Mouse (Mus musculus): Measurements from ENCODE around the gene Il3ra.

The Il3ra gene

DNA sequence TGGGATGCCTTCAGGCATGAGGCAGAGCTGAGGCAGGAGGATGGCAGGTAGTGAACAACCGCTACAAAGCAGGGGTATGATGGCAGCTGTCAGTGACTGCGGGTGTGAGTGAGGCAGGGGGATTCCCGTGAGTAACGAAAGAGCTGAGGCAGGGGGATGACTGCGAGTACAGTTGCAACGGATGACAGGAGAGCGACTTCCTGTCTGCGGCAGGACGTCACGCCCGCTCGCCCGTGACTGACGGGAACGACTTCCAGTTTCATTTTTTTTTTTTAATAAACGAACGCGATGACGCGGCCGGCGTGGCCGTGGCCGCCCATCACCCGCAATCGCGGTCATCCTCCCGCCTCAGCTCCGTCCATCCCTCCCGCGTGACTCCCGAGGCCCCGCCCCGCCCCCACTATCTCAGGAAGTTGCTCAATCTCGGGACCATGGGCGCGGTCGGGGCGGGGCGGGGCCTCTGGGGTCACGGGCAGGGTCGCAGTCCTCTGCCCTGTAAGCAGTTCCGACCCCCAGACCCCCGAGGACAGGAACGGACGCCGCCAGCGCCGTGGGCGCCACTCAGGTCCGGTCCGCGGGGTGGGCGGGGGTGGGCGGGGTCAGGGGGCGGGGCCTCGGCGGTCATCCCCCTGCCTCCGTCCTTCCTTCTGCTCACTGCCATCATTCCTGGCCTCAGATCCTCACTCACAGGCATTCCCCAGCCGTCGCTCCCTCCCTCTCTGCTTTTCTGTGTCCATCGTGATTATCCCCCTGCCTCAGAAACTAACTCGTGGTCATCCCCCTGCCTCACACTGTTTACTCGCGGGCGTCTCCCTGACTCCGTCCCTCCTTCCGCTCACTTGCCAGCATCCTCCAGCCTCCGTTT, at the start of gene Il3ra:
Gene Il3ra, plus strand, starts transcription at position 328 of the 865 bp plus-strand sequence.
- no peak for DNase-seq (ENCODE audit: low read depth, low spot score)

DNA sequence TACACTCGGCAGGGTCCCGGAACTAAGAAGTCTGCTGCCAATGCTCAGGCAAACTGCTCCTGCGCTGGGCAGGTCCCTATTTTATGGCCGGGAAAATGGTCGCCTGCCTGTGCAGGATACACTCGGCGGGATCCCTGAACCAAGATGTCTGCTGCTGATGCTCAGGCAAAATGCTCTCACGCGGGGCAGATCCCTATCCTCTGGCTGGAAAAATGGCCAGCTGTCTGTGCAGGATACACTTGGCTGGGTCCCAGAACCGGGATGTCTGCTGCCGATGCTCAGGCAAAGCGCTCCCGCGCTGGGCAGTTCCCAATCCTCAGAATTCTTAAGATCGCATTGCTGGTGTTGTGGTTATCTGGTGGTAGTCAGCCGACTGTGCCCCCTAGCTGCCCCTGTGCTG, 37.1 kb upstream of the Il3ra start:
- no peak for DNase-seq (ENCODE audit: low read depth, low spot score)

DNA sequence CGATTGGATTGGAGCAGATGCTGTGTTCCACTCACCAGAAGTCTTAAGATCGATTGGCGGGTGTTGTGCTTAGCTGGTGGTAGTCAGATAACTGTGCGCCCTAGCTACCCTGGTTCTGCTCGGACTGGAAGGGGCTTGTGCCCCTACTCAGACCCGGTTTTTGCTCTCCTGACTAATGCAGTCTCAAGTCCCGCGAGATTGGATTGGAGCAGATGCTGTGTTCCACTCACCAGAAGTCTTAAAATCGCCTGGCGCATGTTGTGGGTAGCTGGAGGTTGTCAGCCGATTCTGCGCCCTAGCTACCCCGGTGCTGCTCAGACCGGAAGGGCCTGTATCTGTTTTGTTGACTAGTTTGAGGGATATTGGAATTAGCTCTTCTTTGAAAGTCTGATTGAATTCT, 36.7 kb upstream of the Il3ra start:
- no peak for DNase-seq (ENCODE audit: low read depth, low spot score)

DNA sequence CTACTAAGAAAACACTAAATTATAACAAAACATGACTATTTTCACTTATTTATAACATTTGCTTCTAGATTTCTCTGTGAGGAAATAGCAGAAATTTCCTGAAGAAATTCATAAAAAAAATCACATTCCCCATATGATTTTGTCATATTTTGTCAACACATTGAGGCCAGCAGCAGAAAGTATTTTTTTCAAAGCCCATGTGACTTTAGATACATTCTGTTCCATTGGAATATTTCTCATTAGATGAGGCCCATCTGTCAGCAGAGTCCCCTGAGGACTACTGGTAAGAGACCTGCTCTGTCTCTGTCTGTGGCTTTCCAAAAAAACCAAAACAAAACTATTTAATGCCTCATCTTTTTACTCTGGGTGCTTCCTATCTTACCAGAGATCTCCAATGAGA, 23.5 kb upstream of the Il3ra start, which contains the start of gene Olfr31:
Gene Olfr31, plus strand, starts transcription at position 301 of the 400 bp plus-strand sequence.
- no peak for DNase-seq (ENCODE audit: low read depth, low spot score)

DNA sequence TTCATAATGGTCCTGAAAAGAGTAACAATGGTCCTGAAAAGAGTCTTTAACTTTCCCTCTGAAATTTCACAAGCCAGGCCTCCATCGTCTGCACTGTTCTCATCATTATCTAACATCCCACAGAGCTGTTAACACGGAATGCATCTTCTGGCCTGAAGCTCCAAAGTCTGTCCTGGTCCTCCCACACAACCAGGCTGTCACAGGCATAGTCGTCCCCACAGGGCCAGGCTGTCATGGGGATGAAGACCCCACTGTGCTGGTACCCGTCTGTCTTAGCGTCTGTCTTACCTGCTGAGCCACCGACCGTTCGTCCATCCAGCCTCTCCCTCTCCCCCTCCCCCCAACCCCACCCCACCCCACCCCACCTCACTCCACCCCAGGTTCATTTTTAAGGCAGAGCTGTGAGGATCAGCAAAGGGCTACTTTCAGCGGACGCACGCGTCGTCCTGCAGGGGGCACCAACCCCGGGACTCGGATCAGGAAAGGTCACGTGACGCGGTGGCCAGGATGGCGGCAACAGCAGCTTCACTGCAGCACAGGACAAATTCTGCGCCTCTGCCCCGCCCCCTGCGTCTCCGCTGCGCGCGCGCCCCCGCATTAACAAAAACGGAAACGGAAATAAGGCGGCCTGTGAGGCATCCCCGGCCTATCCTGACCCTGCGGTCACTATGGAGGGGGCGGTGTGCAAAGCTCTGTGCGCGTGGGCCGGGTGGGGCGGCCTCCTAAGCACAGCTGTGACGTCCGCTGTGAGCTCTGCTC, 783 bp upstream of the Il3ra start:
- DNase-seq (ENCODE audit: low read depth, low spot score), result peak; percentile 88

DNA sequence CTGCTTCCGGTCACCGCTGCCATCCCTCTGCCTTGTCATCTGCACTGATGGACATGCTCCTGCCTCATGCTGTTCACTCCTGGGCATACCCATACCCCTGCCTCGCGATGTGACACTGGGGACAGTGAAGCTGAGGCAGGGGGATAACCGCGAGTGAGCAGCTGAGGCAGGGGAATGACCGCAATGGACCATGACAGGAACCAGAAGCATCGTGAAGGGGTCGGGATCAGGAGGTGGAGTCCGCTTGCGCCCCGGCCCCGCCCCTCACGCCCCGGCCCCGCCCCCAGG, 682 bp downstream of the Il3ra start:
- no peak for DNase-seq (ENCODE audit: low read depth, low spot score)

DNA sequence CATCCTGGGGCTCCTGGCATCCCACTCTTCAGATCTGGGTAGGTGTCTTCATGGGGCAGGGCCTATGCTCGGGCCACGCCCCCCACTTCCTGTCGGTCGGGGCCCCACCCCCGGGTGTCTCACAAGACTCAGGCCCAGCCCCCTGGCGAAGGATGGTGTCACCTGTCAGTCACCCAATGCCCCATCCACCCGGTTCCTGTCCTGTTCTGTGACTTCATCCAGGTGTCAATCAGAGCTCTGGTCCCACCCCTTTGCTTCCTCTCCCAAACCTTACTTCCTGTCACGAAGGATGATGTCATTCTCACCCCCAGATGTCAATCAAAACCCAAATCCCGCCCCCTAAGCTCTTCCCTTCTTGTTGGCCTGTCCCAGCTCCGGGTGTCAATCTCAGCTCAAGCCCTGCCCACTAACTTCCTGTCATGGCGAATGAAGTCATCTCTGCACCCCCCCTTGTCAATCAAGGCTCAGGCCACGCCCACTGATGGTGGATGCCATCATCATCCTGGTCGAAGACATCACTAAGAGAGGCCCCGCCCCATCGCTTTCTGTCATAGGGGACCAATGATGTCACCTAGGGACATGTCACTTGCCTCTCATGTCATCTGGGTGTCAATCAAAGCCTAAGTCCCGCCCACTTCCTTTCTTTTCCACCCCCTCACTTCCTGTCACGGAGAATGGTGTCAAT, 1.2 kb downstream of the Il3ra start:
- no peak for DNase-seq (ENCODE audit: low read depth, low spot score)

DNA sequence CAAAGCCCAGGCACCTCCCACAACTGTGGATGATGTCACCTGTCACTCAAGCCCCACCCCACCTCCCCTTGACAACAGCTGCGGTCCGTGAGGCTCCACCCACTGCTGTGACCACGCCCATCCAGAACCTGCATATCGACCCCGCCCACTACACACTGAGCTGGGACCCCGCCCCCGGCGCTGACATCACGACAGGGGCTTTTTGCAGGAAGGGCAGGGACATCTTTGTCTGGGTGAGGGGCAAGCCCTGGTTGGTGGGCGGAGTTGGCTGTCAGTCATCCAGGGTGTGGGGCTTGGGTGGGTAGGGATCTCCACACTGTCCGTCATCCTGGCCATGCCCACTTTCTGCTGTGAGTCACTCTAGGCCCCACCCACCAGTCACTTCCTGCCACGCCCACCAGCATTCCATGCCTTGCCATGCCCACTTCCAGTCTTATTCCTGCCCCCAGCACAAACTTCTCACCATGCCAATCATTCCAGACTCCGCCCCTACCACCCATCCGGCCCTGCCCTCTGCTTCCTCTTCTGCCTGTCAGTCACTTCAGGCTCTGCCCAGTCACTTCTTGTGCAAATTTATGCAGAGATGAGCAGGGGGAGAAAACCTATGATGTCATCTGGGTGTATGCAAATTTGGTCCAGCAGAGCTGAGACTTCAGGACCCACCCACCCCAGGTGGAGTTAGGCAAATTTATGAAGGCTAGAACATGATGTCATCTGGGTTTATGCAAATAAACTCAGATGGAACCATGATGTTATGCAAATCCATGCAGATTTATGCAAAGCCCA, 2.0 kb downstream of the Il3ra start:
- no peak for DNase-seq (ENCODE audit: low read depth, low spot score)

DNA sequence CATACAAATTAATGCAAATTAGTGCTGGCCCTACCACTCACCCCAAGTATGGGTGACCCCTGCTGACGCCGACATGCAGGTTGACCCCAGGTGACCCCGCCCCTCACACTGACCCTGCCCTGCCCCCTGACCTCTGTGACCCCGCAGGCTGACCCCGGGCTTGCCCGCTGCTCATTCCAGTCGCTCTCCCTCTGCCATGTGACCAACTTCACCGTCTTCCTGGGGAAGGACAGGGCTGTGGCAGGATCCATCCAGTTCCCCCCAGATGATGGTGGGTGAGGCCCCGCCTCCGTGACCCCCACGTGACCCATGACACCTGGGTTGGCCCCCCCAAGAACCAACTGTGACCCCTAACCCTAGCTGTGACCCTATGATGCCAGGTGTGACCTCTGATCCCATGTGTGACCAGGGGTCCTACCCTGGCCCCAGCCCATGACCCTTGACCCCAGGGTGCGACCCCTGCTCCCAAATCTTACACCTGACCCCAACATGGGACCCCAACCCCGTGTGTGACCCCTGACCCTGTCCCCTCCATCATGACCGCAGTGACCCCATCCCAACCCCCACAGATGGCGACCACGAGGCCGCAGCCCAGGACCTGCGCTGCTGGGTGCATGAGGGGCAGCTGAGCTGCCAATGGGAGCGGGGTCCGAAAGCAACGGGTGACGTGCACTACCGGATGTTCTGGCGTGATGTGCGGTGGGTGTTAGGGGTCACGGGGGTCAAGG, 2.8 kb downstream of the Il3ra start:
- DNase-seq (ENCODE audit: low read depth, low spot score), result no peak

DNA sequence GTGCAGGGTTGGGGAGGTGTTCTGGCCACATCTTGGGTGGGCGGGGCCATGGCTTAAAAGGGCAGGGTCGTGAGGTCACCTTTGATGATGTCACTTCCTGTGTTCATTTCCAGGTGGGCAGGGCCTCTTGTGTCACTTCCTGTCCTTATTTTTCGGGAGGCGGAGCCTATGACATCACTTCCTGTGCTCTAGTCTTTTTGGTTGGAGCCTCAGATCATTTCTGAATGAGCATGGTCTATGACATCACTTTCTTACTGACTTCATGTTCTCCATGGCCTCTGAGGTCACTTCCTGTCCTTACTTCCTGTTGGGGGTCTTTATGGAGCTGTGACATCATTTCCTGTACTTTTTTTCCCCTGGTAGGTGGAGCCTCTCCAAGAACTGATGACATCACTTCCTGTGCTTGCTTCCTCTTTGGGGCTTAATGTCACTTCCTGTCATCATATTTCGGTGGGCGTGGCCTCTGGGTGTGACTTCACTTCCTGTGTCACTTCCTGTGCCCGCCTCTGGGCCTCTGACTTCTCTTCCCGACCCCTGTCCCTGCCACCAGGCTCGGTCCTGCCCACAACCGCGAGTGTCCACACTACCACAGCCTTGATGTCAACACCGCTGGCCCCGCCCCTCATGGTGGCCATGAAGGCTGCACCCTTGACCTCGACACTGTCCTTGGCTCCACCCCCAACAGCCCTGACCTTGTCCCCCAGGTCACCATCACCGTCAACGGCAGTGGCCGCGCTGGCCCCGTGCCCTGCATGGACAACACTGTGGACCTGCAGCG, 3.6 kb downstream of the Il3ra start:
- no peak for DNase-seq (ENCODE audit: low read depth, low spot score)

DNA sequence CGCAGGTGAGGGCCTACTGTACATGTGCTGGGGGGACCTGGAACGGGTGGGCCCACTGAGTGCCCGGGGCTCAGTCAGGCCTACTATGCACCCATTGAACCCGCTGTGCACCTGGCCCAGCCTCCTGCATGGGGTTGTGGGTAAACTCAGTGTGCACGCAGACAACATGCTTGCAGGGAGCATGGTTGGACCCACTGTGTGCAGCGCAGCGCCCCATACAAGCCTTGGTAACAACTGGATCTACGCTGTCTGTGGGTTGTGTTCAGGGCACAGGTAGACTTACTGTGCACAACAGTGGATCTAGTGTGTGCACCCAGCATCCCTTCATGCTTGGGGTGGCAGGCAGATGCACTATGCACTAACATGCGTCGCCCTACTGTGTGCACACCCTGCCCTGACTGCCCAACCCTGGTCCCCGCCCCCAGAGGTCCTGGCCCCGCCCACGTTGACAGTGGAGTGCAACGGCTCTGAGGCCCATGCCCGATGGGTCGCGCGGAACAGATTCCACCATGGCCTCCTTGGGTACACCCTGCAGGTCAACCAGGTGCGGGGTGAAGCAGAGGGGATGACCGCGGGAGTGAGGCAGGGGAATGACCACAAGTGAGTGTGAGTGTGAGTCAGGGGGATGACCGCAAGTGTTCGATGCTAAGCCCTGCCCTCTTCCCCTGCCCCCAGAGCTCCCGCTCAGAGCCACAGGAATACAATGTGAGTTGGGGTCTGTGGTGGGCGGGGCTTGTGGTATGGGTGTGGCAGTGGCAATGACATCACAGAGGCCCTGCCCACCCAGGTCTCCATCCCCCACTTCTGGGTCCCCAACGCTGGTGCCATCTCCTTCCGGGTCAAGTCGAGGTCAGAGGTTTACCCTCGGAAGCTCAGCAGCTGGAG, 4.4 kb downstream of the Il3ra start:
- DNase-seq (ENCODE audit: low read depth, low spot score), result no peak

DNA sequence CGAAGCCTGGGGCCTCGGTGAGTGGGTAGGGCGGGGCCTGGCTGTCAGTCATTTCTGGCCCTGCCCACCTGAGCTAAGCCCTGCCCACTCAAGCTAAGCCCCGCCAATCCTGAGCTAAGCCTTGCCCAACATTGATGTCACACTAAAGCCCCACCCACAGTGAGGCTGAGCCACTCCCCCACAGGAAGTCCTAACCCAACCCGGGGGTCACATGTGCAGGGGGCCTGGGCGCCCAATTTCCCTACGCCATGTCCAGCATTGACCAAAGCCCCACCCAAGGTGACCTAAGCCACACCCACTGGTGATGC, 5.0 kb downstream of the Il3ra start:
- no peak for DNase-seq (ENCODE audit: low read depth, low spot score)

DNA sequence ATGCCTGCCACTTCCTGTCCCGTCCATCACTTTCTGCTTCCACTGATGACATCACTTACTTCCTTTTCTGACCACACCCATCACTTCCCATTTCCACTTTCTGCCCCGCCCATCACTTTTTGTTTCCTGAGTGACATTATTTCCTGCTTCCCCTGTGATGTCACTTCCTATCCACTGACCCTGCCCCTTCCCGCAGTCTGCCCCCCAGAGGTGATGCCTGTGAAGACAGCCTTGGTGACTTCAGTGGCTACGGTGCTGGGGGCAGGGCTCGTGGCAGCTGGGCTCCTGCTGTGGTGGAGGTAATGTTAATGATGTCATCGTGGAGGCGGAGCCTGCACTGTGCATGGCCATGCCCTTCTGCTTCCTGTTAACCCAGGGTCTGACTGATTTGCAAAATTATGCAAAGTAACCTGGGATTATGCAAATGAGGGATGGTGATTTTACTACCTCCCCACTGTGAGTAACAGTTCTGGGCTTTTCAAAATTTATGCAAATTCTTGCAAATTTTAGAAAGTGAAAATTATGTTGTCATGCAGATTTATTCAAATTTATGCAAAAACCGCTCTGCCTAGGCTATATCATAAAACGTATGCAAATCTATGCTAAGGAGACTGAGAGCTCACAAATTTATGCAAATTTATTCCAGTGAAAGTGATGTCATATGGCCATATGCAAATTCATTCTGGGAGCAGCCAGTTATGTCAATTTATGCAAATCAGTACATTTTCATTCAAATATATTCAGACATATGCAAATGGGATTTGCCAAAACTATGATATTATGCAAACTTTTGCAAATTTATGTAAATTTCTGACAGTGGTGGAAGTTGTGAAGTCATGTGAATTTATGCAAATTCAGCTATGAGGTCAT, 5.9 kb downstream of the Il3ra start:
- DNase-seq (ENCODE audit: low read depth, low spot score), result no peak

DNA sequence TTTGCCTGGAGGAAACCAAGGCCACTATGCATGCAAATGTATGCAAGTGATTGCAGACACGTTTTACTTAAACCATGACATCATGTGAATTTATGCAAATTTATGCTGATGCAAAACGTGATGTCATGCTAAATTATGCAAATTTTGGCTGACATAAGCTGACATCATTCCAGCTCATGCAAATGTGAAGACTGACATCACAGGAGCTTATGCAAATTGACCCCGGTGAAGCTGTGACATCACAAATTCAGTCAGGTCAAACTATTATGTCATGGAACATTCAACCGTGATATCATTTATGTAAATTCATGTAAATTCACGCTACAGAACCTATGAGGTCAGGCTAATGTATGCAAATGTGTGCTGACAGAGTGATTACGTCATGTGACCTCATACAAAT, 6.5 kb downstream of the Il3ra start:
- peak; percentile 76 for DNase-seq (ENCODE audit: low read depth, low spot score)

DNA sequence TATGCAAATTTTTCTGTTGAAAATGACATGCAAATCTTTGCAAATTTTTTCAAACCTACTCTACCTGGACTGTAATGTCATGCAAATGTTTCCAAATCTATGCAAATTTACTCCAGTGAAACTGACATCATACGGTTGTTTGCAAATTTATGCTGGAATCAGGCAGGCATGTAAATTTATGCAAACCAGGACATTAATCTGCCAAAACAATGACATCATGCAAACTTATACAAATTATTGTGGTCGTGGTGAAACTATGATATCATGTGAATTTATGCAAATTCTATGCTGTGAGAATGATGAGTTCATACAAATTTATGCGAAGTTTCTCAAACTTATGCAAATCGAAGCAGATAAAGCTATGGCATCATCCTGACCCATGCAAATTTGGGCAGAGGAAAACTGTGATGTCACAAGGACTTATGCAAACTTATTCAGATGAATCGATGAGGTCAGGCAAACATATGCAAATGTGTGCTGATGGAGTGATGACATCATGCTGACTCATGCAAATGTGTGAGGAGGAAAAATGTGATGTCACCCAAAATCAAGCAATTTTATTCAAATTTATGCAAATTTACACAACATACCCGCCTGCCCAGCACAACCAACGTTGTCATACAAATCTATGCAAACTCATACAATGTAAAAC, 7.1 kb downstream of the Il3ra start:
- DNase-seq (ENCODE audit: low read depth, low spot score), result no peak

DNA sequence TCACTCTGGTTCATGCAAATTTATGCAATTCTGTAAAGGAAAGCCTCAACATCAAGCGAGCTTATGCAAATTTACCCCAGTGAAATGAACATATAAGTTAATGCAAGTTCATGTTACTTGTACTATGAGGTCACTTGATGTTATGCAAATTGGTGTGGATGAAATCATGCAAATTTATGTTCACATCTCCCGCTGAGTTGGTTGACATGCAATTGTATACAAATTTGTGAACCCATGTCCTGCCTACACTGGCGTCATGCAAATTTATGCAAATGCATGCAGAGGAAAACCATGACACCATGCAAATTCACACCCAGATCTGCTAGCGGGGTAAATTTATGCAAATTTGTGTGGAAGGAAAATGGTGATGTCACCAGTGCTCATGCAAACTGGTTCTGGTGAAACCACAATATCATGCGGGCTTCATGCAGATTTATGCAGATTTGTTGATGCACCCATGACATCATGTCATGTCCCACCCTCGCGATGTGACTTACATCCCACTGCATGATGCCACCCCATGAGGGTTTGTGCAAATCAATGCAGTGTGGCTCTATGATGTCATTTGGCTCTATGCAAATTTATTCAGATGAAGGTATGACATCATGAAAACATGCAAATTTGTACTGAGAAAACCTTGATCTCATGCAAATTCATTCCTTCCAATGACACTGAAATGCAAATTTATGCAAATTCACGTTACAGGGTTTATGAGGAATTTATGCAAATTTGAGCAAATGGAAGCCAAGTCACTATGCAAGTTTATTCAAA, 7.8 kb downstream of the Il3ra start:
- no peak for DNase-seq (ENCODE audit: low read depth, low spot score)

Data from forelimb bud, embryonic 11.5 days (tissue).